Mouse (Mus musculus) left cerebral cortex, postnatal 14 days (tissue): ENCODE data around the gene Galnt4. TPM values are rescaled to one million over a fixed set of nuclear protein-coding genes. Genes with fewer than 3 reads are reported as not detected.
A peak's percentile ranks its signal among the peaks of the same experiment; 100 is the strongest.
"Not testable (repeated sequence)": the region's sequence is repeated elsewhere in the genome, so short reads cannot be mapped to it uniquely, and the experiment has no call there.

ENCODE experiments used
- DNase-seq, 2 experiments: peaks; one replicate each; pipeline ENCODE4 v3.0.0; 2021 to 2022; ENCODE audit warnings: low spot score in 2 of 2, mixed read lengths in 1 of 2
- intact Hi-C: fragments of 180-260 bp; cut with DNase I; formaldehyde crosslinking; loops from one replicate; pipeline ENCODE4 v1.15.1; 2025
- total RNA-seq, 2 experiments: library from RNA; stranded (reverse); gene quantifications; 2 replicates each; pipeline ENCODE4 v1.2.3; 2021

Gene Galnt4
- total RNA-seq, 2 experiments from 2014 or later: 2.9 to 3.7 TPM

- intact Hi-C loops: no loop called here
- DNase-seq: no peak
These were observed 25.4 kb downstream of the Galnt4 start for GRCm38 (mm10) chr10:99133321-99133875.

GRCm38 (mm10) chr10:99136337-99136736, 28.4 kb downstream of the Galnt4 start:
- no peak for DNase-seq
- intact Hi-C loops: no loop called here

- DNase-seq: no peak
- intact Hi-C loops: no loop called here
These were observed 37.7 kb downstream of the Galnt4 start for GRCm38 (mm10) chr10:99145611-99146010.

- intact Hi-C loops: no loop called here
- DNase-seq: no peak
These were observed 38.6 kb downstream of the Galnt4 start for GRCm38 (mm10) chr10:99146596-99146995.

GRCm38 (mm10) chr10:99150016-99150415, 42.1 kb downstream of the Galnt4 start:
- no peak for DNase-seq
- intact Hi-C loops: no loop called here

GRCm38 (mm10) chr10:99151580-99151979, 43.6 kb downstream of the Galnt4 start:
- intact Hi-C loops: no loop called here

GRCm38 (mm10) chr10:99152063-99152462, 44.1 kb downstream of the Galnt4 start:
- no peak for DNase-seq
- intact Hi-C loops: no loop called here

More at GRCm38 (mm10) chr10:99151580-99151979, 43.6 kb downstream of the Galnt4 start:
- no peak for DNase-seq

GRCm38 (mm10) chr10:99154635-99155034, 46.7 kb downstream of the Galnt4 start:
- intact Hi-C loops: no loop called here
- no peak for DNase-seq

- DNase-seq: no peak
- intact Hi-C loops: no loop called here
These were observed 48.8 kb downstream of the Galnt4 start for GRCm38 (mm10) chr10:99156808-99157207.

- DNase-seq, intact Hi-C loops: not testable (repeated sequence)
These were observed 49.7 kb downstream of the Galnt4 start for GRCm38 (mm10) chr10:99157697-99158096.

- DNase-seq: peak; percentile 23 to 45
- intact Hi-C loops: loop anchor here (5.0 to 10.0 kb wide), 3 partner anchors 55 to 303 kb away; partner anchors contain the start of genes Galnt4 and Poc1b
These were observed 54.1 kb downstream of the Galnt4 start for GRCm38 (mm10) chr10:99161987-99162582.

Other genes with a start within 250 kb of the Galnt4 start
- 100 to 1,000 TPM; 686 to 734 TPM for gene Atp2b1, start 193.8 kb upstream of the Galnt4 start, total RNA-seq
- gene Poc1b, start 1.1 kb upstream of the Galnt4 start, total RNA-seq: 1 to 10 TPM; 5.7 to 7.4 TPM
- not detected for gene Phxr2, start 18.2 kb downstream of the Galnt4 start, total RNA-seq
- 100 to 1,000 TPM in 1 of 2 experiments, 10 to 100 TPM in 1; 88.7 to 113 TPM for gene Dusp6, start 155.1 kb downstream of the Galnt4 start, total RNA-seq